Mouse (Mus musculus) CD4-positive, CD25-positive, alpha-beta regulatory T cell, adult 2 months (primary cell): ENCODE measurements around the gene Cyp2d22.
A peak's percentile ranks its signal among the peaks of the same experiment; 100 is the strongest.

Experiments
- DNase-seq: peaks from one replicate; pipeline ENCODE4 v3.0.0-alpha.2; 2012; ENCODE audit warnings: low read depth, low spot score

The Cyp2d22 gene

GRCm38 (mm10) chr15:82346580-82347302 is 33.3 kb downstream of the Cyp2d22 start:
- DNase-seq = peak; percentile 35

- DNase-seq = peak; percentile 100
Measured at GRCm38 (mm10) chr15:82345820-82346470, 34.1 kb downstream of the Cyp2d22 start.

DNA sequence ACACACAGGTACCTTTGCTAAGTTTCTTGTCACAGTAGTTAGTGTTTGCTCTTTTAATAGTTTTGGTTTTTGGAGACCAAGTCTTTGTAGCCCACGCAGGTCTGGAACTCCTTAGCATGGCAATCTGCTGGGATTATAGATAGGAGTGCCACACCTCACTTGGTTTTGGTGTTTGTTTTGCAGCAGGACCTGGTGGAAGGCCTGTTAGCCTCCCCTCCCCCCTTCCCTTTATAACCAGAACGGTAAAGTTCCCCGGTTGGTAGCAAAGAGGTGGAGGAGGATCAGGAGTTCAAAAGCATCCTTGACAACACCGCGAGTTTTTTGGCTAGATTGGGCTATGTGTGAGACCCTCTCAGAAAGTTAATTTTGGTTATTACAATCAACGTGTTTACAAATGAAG is 35.1 kb downstream of the Cyp2d22 start:
- no peak for DNase-seq

- DNase-seq = no peak
Measured at GRCm38 (mm10) chr15:82343368-82344287, 36.4 kb downstream of the Cyp2d22 start.

GRCm38 (mm10) chr15:82342543-82342935 is 37.5 kb downstream of the Cyp2d22 start:
- DNase-seq = peak; percentile 34

DNA sequence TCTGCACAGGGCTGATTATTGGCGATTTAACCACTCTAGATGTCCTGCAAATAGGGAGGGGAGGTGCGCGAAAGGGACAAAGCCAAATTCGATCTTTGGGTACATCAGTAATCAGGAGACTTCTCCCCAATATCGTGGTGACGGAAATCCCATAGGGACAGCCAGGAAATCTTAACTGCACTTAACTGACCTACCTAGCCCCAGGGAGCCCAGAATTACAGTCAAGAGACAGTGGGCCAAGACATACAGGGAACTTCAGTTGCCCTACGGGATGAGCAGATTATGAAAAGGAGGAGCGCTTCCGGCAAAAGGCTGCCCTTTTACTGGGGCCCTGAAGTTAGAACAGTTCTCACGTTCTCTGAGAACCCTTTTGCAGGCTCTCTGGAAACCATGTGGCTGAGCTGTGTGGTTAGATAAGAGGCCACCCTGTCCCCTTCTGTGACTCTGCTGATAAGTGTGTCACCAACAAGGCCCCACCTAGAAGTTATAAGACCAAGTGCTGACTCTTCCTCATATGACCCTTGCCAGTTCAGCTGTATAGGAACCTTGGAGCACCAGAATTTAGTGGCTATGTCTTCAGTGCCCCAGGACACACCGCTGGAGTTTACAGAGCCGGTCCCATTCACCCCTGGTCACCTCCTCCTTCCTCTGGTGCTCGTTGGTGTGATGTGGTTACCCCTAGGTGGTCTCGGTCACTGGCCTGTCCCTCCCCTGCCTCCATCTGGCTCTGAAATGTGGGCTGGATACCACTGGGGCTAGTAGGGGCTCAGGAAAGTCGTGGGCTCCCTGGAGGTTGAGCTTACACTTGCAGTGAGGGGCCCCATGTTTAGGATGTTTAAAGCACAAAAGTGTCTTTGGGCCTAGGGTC is 38.2 kb downstream of the Cyp2d22 start:
- peak; percentile 64 for DNase-seq

- DNase-seq = peak; percentile 46
Measured at GRCm38 (mm10) chr15:82341036-82341501, 39.0 kb downstream of the Cyp2d22 start.

GRCm38 (mm10) chr15:82340414-82341035 is 39.5 kb downstream of the Cyp2d22 start:
- DNase-seq = no peak

GRCm38 (mm10) chr15:82339634-82340254 is 40.3 kb downstream of the Cyp2d22 start:
- no peak for DNase-seq

DNA sequence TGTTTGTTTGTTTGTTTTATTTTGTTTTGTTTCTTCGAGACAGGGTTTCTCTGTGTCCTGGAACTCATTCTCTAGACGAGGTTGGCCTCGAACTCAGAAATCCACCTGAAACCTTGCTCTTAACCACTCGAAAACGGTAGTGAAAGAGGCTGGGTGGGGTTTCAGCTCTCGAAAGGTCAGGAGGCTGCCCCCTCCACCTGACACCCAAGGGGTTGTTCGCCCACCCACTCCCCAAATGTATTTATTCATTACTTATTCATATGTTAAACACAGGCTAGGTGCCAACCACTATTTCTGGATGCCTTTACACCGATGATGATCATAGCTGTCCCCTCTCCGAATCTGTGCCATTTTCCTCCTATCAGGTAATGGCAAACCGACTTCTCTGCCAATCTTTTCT is 40.9 kb downstream of the Cyp2d22 start:
- no peak for DNase-seq

DNA sequence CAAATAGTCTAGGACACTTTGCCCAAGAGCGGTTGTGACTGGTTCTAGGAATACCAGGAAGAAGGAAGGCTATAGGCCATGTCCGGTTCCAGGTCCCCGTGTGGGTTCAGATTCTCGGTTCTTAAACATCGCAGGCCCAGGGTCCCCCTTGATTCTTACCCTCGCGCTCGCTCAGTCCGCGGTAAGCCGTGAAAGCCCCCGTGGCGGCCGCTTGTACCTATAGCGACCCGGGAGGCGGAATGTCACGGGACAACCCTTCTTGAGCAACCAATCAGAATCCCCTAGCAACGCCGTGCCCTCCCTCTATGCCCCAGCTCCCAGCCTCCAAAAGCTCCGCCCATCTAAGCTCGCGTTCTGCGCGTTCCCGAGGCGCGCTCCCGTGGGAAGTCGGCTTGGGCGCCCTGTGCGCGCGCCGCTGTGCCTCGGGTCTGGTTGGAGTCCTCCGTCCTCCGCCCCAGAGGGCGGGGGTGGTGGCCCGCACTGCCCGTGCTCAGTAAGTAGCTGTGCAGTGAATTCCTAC is 41.4 kb downstream of the Cyp2d22 start, which contains the start of the genes Naga, Pheta2 and Smdt1:
Gene Naga (minus strand): TSS at position 333 of the 520 bp plus-strand sequence.
Gene Pheta2 (plus strand): TSS at position 350 of the 520 bp plus-strand sequence.
Gene Smdt1 (plus strand): TSS at position 367 of the 520 bp plus-strand sequence.
- DNase-seq = peak; percentile 97

GRCm38 (mm10) chr15:82337875-82338274 is 42.2 kb downstream of the Cyp2d22 start:
- DNase-seq = no peak

GRCm38 (mm10) chr15:82336629-82337028 is 43.4 kb downstream of the Cyp2d22 start:
- no peak for DNase-seq

GRCm38 (mm10) chr15:82335194-82335593 is 44.9 kb downstream of the Cyp2d22 start:
- DNase-seq = no peak

- peak; percentile 34 for DNase-seq
Measured at GRCm38 (mm10) chr15:82325382-82325781, 54.7 kb downstream of the Cyp2d22 start.

GRCm38 (mm10) chr15:82322195-82322594 is 57.9 kb downstream of the Cyp2d22 start:
- DNase-seq = no peak
